Mouse (Mus musculus): ENCODE results near the gene Hoxa6. TPM values are rescaled to one million over a fixed set of nuclear protein-coding genes. Genes with fewer than 3 reads are reported as not detected.

Gene Hoxa6
- polyA plus RNA-seq, 1 experiment from 2014 or later = 2.8 TPM

GRCm38 (mm10) chr6:52200751-52201250 is 7.7 kb downstream of the Hoxa6 start:
- peaks cover 21% of the 10 kb centered on the region for H3K4me1 ChIP-seq (replicated peaks; ENCODE audit: insufficient read depth, low read length)
- 0 out of 2 replicates have a peak overlapping the region, but pooled peaks have one; percentile 24 for H3K9ac ChIP-seq (ENCODE audit: low read depth, low read length)
- H3K27me3 ChIP-seq (ENCODE audit: insufficient read depth, low read length) = no peaks in the 10 kb centered on the region

GRCm38 (mm10) chr6:52200073-52200750 is 8.3 kb downstream of the Hoxa6 start:
- no peak for TF ChIP-seq CTCF (IDR thresholded peaks at IDR 0.05; ENCODE audit: low read depth)
- Histone ChIP-seq H3K9me3 (replicated peaks; ENCODE audit: low read length) (no peaks in the 10 kb centered on the region), H3K27me3 (ENCODE audit: insufficient read depth, low read length) (no peaks in the 10 kb centered on the region), H3K4me3 (replicated peaks; ENCODE audit: low read depth, low read length) (no peak overlapping the region), H3K4me1 (replicated peaks; ENCODE audit: insufficient read depth, low read length) (peaks cover 17% of the 10 kb centered on the region), H3K4me2 (ENCODE audit: low read length) (peak overlapping the region; percentile 0), H3K36me3 (ENCODE audit: insufficient read depth, low read length) (0 out of 2 replicates have a peak, but pooled peaks cover 11% of the 10 kb centered on the region), H3K9ac (ENCODE audit: low read depth, low read length) (0 out of 2 replicates have a peak overlapping the region, but pooled peaks have one; percentile 24), H3K27ac (peak overlapping the region; percentile 55; the same call in 1 of the 2 replicates)
- DNase-seq (ENCODE audit: low spot score) (no peak), ATAC-seq (replicated peaks; ENCODE audit: low FRiP score, low read depth) (no peak)
- WGBS = 27% methylated on average over 30 of the region's 30 CpGs

More at GRCm38 (mm10) chr6:52200751-52201250, 7.7 kb downstream of the Hoxa6 start:
- 47% methylated on average over 10 of the region's 10 CpGs for WGBS
- DNase-seq (ENCODE audit: low spot score) (peak; percentile 71), ATAC-seq (replicated peaks; ENCODE audit: low FRiP score, low read depth) (no peak)
- H3K36me3 ChIP-seq (ENCODE audit: insufficient read depth, low read length) = 0 out of 2 replicates have a peak, but pooled peaks cover 11% of the 10 kb centered on the region
- H3K9me3 ChIP-seq (replicated peaks; ENCODE audit: low read length) = no peaks in the 10 kb centered on the region
- H3K27ac ChIP-seq = peak overlapping the region; percentile 55; the same call in 1 of the 2 replicates
- H3K4me3 ChIP-seq (replicated peaks; ENCODE audit: low read depth, low read length) = no peak overlapping the region; the same call in 1 of the 2 replicates
- no peak for TF ChIP-seq CTCF (IDR thresholded peaks at IDR 0.05; ENCODE audit: low read depth)
- H3K4me2 ChIP-seq (ENCODE audit: low read length) = peak overlapping the region; percentile 0; the same call in 1 of the 2 replicates

GRCm38 (mm10) chr6:52197271-52197670 is 11.3 kb downstream of the Hoxa6 start:
- Histone ChIP-seq H3K9me3 (replicated peaks; ENCODE audit: low read length) (no peaks in the 10 kb centered on the region), H3K9ac (ENCODE audit: low read depth, low read length) (no peak overlapping the region), H3K36me3 (ENCODE audit: insufficient read depth, low read length) (0 out of 2 replicates have a peak, but pooled peaks cover 4% of the 10 kb centered on the region), H3K4me2 (ENCODE audit: low read length) (peak overlapping the region; percentile 4; the same call in 1 of the 2 replicates), H3K27ac (peak overlapping the region; percentile 65; the same call in 1 of the 2 replicates), H3K4me3 (replicated peaks; ENCODE audit: low read depth, low read length) (no peak overlapping the region), H3K27me3 (ENCODE audit: insufficient read depth, low read length) (no peaks in the 10 kb centered on the region), H3K4me1 (replicated peaks; ENCODE audit: insufficient read depth, low read length) (peaks cover 27% of the 10 kb centered on the region)
- DNase-seq (ENCODE audit: low spot score) (peak; percentile 96), ATAC-seq (replicated peaks; ENCODE audit: low FRiP score, low read depth) (peak; percentile 79; the same call in 1 of the 2 replicates)
- WGBS = 7% methylated on average over 10 of the region's 10 CpGs
- peak; percentile 78 for TF ChIP-seq CTCF (IDR thresholded peaks at IDR 0.05; ENCODE audit: low read depth)

GRCm38 (mm10) chr6:52196811-52197210 is 11.7 kb downstream of the Hoxa6 start:
- ATAC-seq (replicated peaks; ENCODE audit: low FRiP score, low read depth) (no peak), DNase-seq (ENCODE audit: low spot score) (no peak)
- Histone ChIP-seq H3K4me3 (replicated peaks; ENCODE audit: low read depth, low read length) (no peak overlapping the region), H3K9me3 (replicated peaks; ENCODE audit: low read length) (no peaks in the 10 kb centered on the region), H3K27me3 (ENCODE audit: insufficient read depth, low read length) (no peaks in the 10 kb centered on the region), H3K36me3 (ENCODE audit: insufficient read depth, low read length) (0 out of 2 replicates have a peak, but pooled peaks cover 4% of the 10 kb centered on the region), H3K27ac (no peak overlapping the region), H3K4me2 (ENCODE audit: low read length) (peak overlapping the region; percentile 4; the same call in 1 of the 2 replicates), H3K9ac (ENCODE audit: low read depth, low read length) (no peak overlapping the region), H3K4me1 (replicated peaks; ENCODE audit: insufficient read depth, low read length) (peaks cover 29% of the 10 kb centered on the region)
- 38% methylated on average over 9 of the region's 9 CpGs for WGBS
- TF ChIP-seq CTCF (IDR thresholded peaks at IDR 0.05; ENCODE audit: low read depth) = no peak

GRCm38 (mm10) chr6:52194690-52195089 is 13.8 kb downstream of the Hoxa6 start:
- TF ChIP-seq CTCF (IDR thresholded peaks at IDR 0.05; ENCODE audit: low read depth) = peak; percentile 24; the same call in 1 of the 2 replicates
- H3K4me1 ChIP-seq (replicated peaks; ENCODE audit: insufficient read depth, low read length) = peaks cover 39% of the 10 kb centered on the region
- H3K9ac ChIP-seq (ENCODE audit: low read depth, low read length) = no peak overlapping the region
- no peaks in the 10 kb centered on the region for H3K27me3 ChIP-seq (ENCODE audit: insufficient read depth, low read length)
- H3K9me3 ChIP-seq (replicated peaks; ENCODE audit: low read length) = no peaks in the 10 kb centered on the region
- 0 out of 2 replicates have a peak, but pooled peaks cover 6% of the 10 kb centered on the region for H3K36me3 ChIP-seq (ENCODE audit: insufficient read depth, low read length)
- no peak for DNase-seq (ENCODE audit: low spot score)
- 34% methylated on average over 10 of the region's 10 CpGs for WGBS
- 0 out of 2 replicates have a peak overlapping the region, but pooled peaks have one; percentile 21 for H3K4me2 ChIP-seq (ENCODE audit: low read length)
- H3K27ac ChIP-seq = 0 out of 2 replicates have a peak overlapping the region, but pooled peaks have one; percentile 15
- no peak overlapping the region for H3K4me3 ChIP-seq (replicated peaks; ENCODE audit: low read depth, low read length)
- ATAC-seq (replicated peaks; ENCODE audit: low FRiP score, low read depth) = no peak

- Histone ChIP-seq H3K36me3 (ENCODE audit: insufficient read depth, low read length) (0 out of 2 replicates have a peak, but pooled peaks cover 3% of the 10 kb centered on the region), H3K4me1 (replicated peaks; ENCODE audit: insufficient read depth, low read length) (peaks cover 56% of the 10 kb centered on the region), H3K4me3 (replicated peaks; ENCODE audit: low read depth, low read length) (peak overlapping the region; percentile 64), H3K9ac (ENCODE audit: low read depth, low read length) (peak overlapping the region; percentile 35), H3K4me2 (ENCODE audit: low read length) (peak overlapping the region; percentile 100), H3K27me3 (ENCODE audit: insufficient read depth, low read length) (no peaks in the 10 kb centered on the region), H3K27ac (peak overlapping the region; percentile 77), H3K9me3 (replicated peaks; ENCODE audit: low read length) (no peaks in the 10 kb centered on the region)
- DNase-seq (ENCODE audit: low spot score) = peak; percentile 93
- TF ChIP-seq CTCF (IDR thresholded peaks at IDR 0.05; ENCODE audit: low read depth) = no peak
- 1% methylated on average over 30 of the region's 55 CpGs for WGBS
- peak; percentile 79 for ATAC-seq (replicated peaks; ENCODE audit: low FRiP score, low read depth)
Measured at GRCm38 (mm10) chr6:52191860-52192550, 16.5 kb downstream of the Hoxa6 start.

Data from kidney, postnatal 0 days (tissue).